Mouse (Mus musculus): ENCODE results near the gene Lrrc38.

DNA sequence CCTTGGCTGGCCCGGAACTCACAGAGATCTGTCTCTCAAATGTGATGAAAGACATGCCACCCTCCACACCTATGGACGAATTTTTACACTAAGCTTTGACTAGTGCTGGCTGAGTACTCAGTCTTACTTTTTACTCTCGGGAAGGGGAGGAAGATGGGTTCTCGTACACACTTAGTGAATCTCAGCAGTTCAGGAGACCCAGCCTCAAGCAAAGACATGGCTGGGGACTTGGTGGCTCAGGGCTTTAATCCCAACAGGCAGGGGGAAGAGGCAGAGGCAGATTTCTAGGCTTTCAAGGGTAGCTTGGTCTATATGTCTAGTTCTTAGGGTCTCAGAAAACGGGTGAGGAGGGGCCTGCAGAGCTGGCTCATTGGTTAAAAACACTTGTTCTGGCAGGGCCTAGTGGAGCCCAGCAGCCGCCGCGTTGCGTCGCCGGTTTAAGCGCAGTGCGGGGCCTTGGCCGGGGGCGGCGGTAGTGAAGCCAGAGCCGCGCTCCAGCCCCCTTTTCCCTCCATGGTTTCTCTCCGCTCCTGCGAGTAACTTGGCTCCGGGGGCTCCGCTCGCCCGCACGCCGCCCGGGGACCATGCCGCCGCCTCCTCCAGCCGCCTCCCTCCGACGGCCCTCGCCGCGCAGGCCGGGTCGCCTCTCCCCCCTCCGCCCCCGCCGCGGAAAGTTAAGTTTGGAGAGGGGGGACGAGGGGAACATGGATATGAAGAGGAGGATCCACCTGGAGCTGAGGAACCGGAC is 39.6 kb downstream of the Lrrc38 start:
- no peak for TF ChIP-seq MXI1 (IDR thresholded peaks at IDR 0.05; ENCODE audit: low read depth, low read length)
- TF ChIP-seq CTCF (IDR thresholded peaks at IDR 0.05 in 2 of 3, conservative IDR thresholded peaks at IDR 0.05 in 1 of 3; ENCODE audit: control insufficient read depth in 1 of 3, insufficient read depth in 1 of 3, low read depth in 2 of 3, low read length in 3 of 3, poor library complexity in 1 of 3, severe bottlenecking in 1 of 3): no peak
- TF ChIP-seq ZMIZ1 (IDR thresholded peaks at IDR 0.05; ENCODE audit: low read depth, low read length): no peak
- TF ChIP-seq POLR2AphosphoS2 (IDR thresholded peaks at IDR 0.05; ENCODE audit: low read length): no peak
- TF ChIP-seq ELF1 (IDR thresholded peaks at IDR 0.05; ENCODE audit: low read depth, low read length): no peak
- TF ChIP-seq MAFK (IDR thresholded peaks at IDR 0.05; ENCODE audit: borderline replicate concordance, low read depth, low read length): no peak
- TF ChIP-seq POLR2A (IDR thresholded peaks at IDR 0.05; ENCODE audit: control insufficient read depth in 1 of 2, insufficient read depth in 1 of 2, low read depth in 1 of 2, low read length in 2 of 2, poor library complexity in 1 of 2): no peak
- no peak for TF ChIP-seq POLR2AphosphoS5 (IDR thresholded peaks at IDR 0.05; ENCODE audit: borderline replicate concordance, low read depth, low read length)

Data from MEL (cell line).